Mouse (Mus musculus) lung, embryonic 14.5 days (tissue): ENCODE measurements at regions not wholly inside any gene's neighbourhood (a gene's known extent, or its start where the extent isn't known, plus 50 kb on each side); places are given as distances from the start of the nearest gene placed in this dataset.

Experiments
- ATAC-seq: fragments of 200-750 bp; cut with Nextera tagmentation; 2 replicates; pipeline ENCODE4 v1.8.0; 2017; ENCODE audit warnings: mild to moderate bottlenecking, moderate TSS enrichment, moderate library complexity; ENCODE audit not compliant: insufficient read depth
- DNase-seq: peaks from one replicate; pipeline ENCODE4 v3.0.0-alpha.2; 2015
- H3K27ac ChIP-seq: fragments of 300-500 bp; sonication (generic); 2 replicates; pipeline ENCODE4 v1.5.1; 2014; ENCODE audit warnings: low read depth, mild to moderate bottlenecking, moderate library complexity
- H3K27me3 ChIP-seq: fragments of 300-500 bp; sonication (generic); 2 replicates; pipeline ENCODE4 v1.6.1; 2014; ENCODE audit warnings: low read length, control low read depth; ENCODE audit not compliant: insufficient read depth
- H3K36me3 ChIP-seq: fragments of 300-500 bp; sonication (generic); 2 replicates; pipeline ENCODE4 v1.6.1; 2014; ENCODE audit warnings: control low read depth; ENCODE audit not compliant: insufficient read depth
- H3K4me1 ChIP-seq: fragments of 300-500 bp; sonication (generic); 2 replicates; pipeline ENCODE4 v1.6.1; 2014; ENCODE audit warnings: antibody characterized with exemption, control low read depth; ENCODE audit not compliant: insufficient read depth
- H3K4me2 ChIP-seq: fragments of 300-500 bp; sonication (generic); 2 replicates; pipeline ENCODE4 v1.6.1; 2014; ENCODE audit warnings: mild to moderate bottlenecking
- H3K4me3 ChIP-seq: fragments of 300-500 bp; sonication (generic); 2 replicates; pipeline ENCODE4 v1.5.1; 2014; ENCODE audit warnings: low read depth, low read length
- H3K9ac ChIP-seq: fragments of 300-500 bp; sonication (generic); 2 replicates; pipeline ENCODE4 v1.6.1; 2014
- H3K9me3 ChIP-seq: fragments of 300-500 bp; sonication (generic); 2 replicates; pipeline ENCODE4 v1.6.1; 2016; ENCODE audit warnings: low read depth, low read length, control low read depth
- CTCF ChIP-seq: IDR thresholded peaks from 2 replicates; pipeline ENCODE4 v1.5.1; 2016; ENCODE audit warnings: antibody characterized with exemption, low read depth
- WGBS: fragments of 180-500 bp; shearing (Covaris S2); extraction: QIAGEN DNeasy Blood & Tissue Kit; methylation state at CpG from one replicate; pipeline ENCODE4 v1.1.7; 2014; 5-methylcytosine and 5-hydroxymethylcytosine counted together

- 84% methylated on average over 3 of the region's 3 CpGs for WGBS
- H3K9me3 ChIP-seq = no peaks in the 10 kb centered on the region
- no peaks in the 10 kb centered on the region for H3K4me1 ChIP-seq
- no peak for DNase-seq
- no peak for TF ChIP-seq CTCF
- no peaks in the 10 kb centered on the region for H3K36me3 ChIP-seq
- H3K9ac ChIP-seq = no peak overlapping the region
- H3K27me3 ChIP-seq = no peaks in the 10 kb centered on the region
- no peak overlapping the region for H3K27ac ChIP-seq
- no peak overlapping the region for H3K4me3 ChIP-seq
- no peak overlapping the region for H3K4me2 ChIP-seq
- no peak for ATAC-seq
Measured at GRCm38 (mm10) chr5:24237201-24237600, 72.4 kb downstream of the Nupl2 start.

- no peak overlapping the region for H3K4me2 ChIP-seq
- no peaks in the 10 kb centered on the region for H3K27me3 ChIP-seq
- no peak overlapping the region for H3K4me3 ChIP-seq
- no peaks in the 10 kb centered on the region for H3K9me3 ChIP-seq
- no peaks in the 10 kb centered on the region for H3K4me1 ChIP-seq
- WGBS = 63% methylated on average over 2 of the region's 2 CpGs
- TF ChIP-seq CTCF = no peak
- H3K36me3 ChIP-seq = no peaks in the 10 kb centered on the region
- H3K9ac ChIP-seq = no peak overlapping the region
- ATAC-seq = no peak
- H3K27ac ChIP-seq = no peak overlapping the region
- DNase-seq = no peak
Measured at GRCm38 (mm10) chr5:24239006-24239405, 74.2 kb downstream of the Nupl2 start.

- Histone ChIP-seq H3K36me3 (no peaks in the 10 kb centered on the region), H3K27me3 (no peaks in the 10 kb centered on the region), H3K4me3 (no peak overlapping the region), H3K9me3 (no peaks in the 10 kb centered on the region), H3K4me1 (no peaks in the 10 kb centered on the region), H3K4me2 (no peak overlapping the region), H3K9ac (no peak overlapping the region), H3K27ac (no peak overlapping the region)
- no peak for DNase-seq
- no peak for ATAC-seq
- whole genome bisulfite sequencing = 71% methylated on average over 6 of the region's 6 CpGs
- no peak for TF ChIP-seq CTCF
Measured at GRCm38 (mm10) chr5:24244211-24244610, 79.4 kb downstream of the Nupl2 start.

- TF ChIP-seq CTCF = no peak
- 63% methylated on average over 5 of the region's 5 CpGs for WGBS
- no peak for ATAC-seq
Measured at GRCm38 (mm10) chr5:24255421-24255820, 90.7 kb downstream of the Nupl2 start.

GRCm38 (mm10) chr5:24261098-24261497, 90.3 kb downstream of the Kcnh2 start:
- Histone ChIP-seq H3K4me1 (no peaks in the 10 kb centered on the region), H3K9me3 (peaks cover 4% of the 10 kb centered on the region; the same call in 1 of the 2 replicates), H3K9ac (no peak overlapping the region), H3K27ac (no peak overlapping the region), H3K36me3 (no peaks in the 10 kb centered on the region), H3K27me3 (no peaks in the 10 kb centered on the region), H3K4me2 (no peak overlapping the region), H3K4me3 (no peak overlapping the region)
- ATAC-seq = peak; percentile 69
- peak; percentile 90 for DNase-seq
- WGBS = 9% methylated on average over 7 of the region's 7 CpGs
- TF ChIP-seq CTCF = peak; percentile 86

More at GRCm38 (mm10) chr5:24255421-24255820, 90.7 kb downstream of the Nupl2 start:
- Histone ChIP-seq H3K4me2 (no peak overlapping the region), H3K36me3 (no peaks in the 10 kb centered on the region), H3K9me3 (peaks cover 4% of the 10 kb centered on the region; the same call in 1 of the 2 replicates), H3K27ac (no peak overlapping the region), H3K4me1 (no peaks in the 10 kb centered on the region), H3K27me3 (no peaks in the 10 kb centered on the region), H3K9ac (no peak overlapping the region), H3K4me3 (no peak overlapping the region)
- DNase-seq = peak; percentile 13

- Histone ChIP-seq H3K27ac (no peak overlapping the region), H3K27me3 (no peaks in the 10 kb centered on the region), H3K9ac (no peak overlapping the region), H3K4me3 (no peak overlapping the region), H3K4me1 (no peaks in the 10 kb centered on the region), H3K9me3 (peaks cover 4% of the 10 kb centered on the region; the same call in 1 of the 2 replicates), H3K36me3 (no peaks in the 10 kb centered on the region), H3K4me2 (peak overlapping the region; percentile 24; the same call in 1 of the 2 replicates)
- DNase-seq (no peak), ATAC-seq (no peak; the same call in 1 of the 2 replicates)
- TF ChIP-seq CTCF = no peak
- WGBS = 4% methylated on average over 11 of the region's 11 CpGs
Measured at GRCm38 (mm10) chr5:24262146-24262545, 89.3 kb downstream of the Kcnh2 start.

- DNase-seq (no peak), ATAC-seq (no peak)
- Histone ChIP-seq H3K9ac (no peak overlapping the region), H3K27ac (no peak overlapping the region), H3K9me3 (no peaks in the 10 kb centered on the region), H3K4me3 (no peak overlapping the region), H3K27me3 (no peaks in the 10 kb centered on the region), H3K4me1 (no peaks in the 10 kb centered on the region), H3K36me3 (no peaks in the 10 kb centered on the region), H3K4me2 (no peak overlapping the region)
- no peak for TF ChIP-seq CTCF
- 47% methylated on average over 4 of the region's 4 CpGs for WGBS
Measured at GRCm38 (mm10) chr5:24264151-24264550, 87.3 kb downstream of the Kcnh2 start.

GRCm38 (mm10) chr5:24265431-24265830, 86.0 kb downstream of the Kcnh2 start:
- Histone ChIP-seq H3K27ac (no peak overlapping the region), H3K9ac (no peak overlapping the region), H3K4me2 (no peak overlapping the region), H3K9me3 (no peaks in the 10 kb centered on the region), H3K36me3 (no peaks in the 10 kb centered on the region), H3K4me1 (no peaks in the 10 kb centered on the region), H3K27me3 (no peaks in the 10 kb centered on the region), H3K4me3 (no peak overlapping the region)
- DNase-seq (no peak), ATAC-seq (no peak)
- WGBS = 81% methylated on average over 3 of the region's 3 CpGs
- TF ChIP-seq CTCF = no peak
